ENCODE assay signal across 13 mouse cellular contexts in the genomic region with DNA sequence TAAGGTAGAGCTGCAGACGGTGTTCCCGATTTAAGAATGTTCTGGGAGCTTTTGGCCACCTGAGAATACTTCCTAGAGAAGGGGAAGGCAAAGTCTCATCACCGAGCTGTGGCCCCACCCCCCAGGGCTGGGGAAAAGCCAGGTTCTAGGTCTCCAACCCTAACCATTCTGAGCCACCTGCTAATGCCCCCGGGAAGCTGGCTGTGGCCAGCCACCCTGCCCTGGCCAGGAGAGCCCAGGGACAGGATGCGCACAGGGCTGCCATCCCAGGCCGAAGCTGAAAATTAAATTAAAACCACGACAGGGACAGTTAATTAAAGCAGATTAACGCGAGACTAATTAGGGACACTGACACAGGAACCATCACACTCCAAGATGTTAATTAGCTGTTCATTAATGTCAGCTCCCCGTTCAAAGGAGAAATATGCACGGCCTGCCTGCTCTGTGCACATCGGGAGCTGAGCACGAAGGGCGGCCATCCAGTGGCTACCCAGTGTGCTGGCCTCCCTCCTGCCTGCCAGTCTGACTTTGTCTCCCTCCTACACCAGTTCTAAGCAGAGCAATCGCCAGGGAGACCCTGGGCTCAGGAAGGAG.
DNase-seq lines count a peak whose midpoint lies in the region; ATAC-seq lines count a peak whose summit lies in the region.
"Had no signal": no experiment of that assay in that cellular context is flagged by ENCODE, and none has a peak within 500 bp of the region (broad histone marks: within the 10 kb centered on the region; RNA-seq: fewer than 3 reads in every experiment).

No protein-coding gene starts in this region.

- peaks cover 3% of the 10 kb centered on the region; the same call in 1 of the 2 replicates for H3K36me3 ChIP-seq in limb, embryonic 13.5 days
- peaks cover 5% of the 10 kb centered on the region; the same call in 1 of the 2 replicates for H3K36me3 ChIP-seq in limb, embryonic 10.5 days
- H3K36me3 ChIP-seq in forebrain, embryonic 12.5 days (replicated peaks): peaks cover 12% of the 10 kb centered on the region; the same call in 1 of the 2 replicates
- H3K36me3 ChIP-seq in intestine, embryonic 15.5 days: no peaks in the 10 kb centered on the region
- no peaks in the 10 kb centered on the region for H3K36me3 ChIP-seq in neural tube, embryonic 15.5 days
- H3K36me3 ChIP-seq: liver, embryonic 15.5 days had no signal

- no peak overlapping the region for H3K27ac ChIP-seq in limb, embryonic 13.5 days
- no peak overlapping the region for H3K27ac ChIP-seq in limb, embryonic 10.5 days
- peak overlapping the region; percentile 83 for H3K27ac ChIP-seq in forebrain, embryonic 12.5 days
- H3K27ac ChIP-seq in intestine, embryonic 15.5 days: peak overlapping the region; percentile 88
- 0 out of 2 replicates have a peak overlapping the region, but pooled peaks have one; percentile 8 for H3K27ac ChIP-seq in neural tube, embryonic 15.5 days (replicated peaks)
- H3K27ac ChIP-seq: liver, embryonic 15.5 days; macrophage had no signal

- no peak overlapping the region for H3K4me2 ChIP-seq in limb, embryonic 13.5 days (replicated peaks)
- peak overlapping the region; percentile 25 for H3K4me2 ChIP-seq in forebrain, embryonic 12.5 days
- no peak overlapping the region for H3K4me2 ChIP-seq in intestine, embryonic 15.5 days (replicated peaks)
- no peak overlapping the region for H3K4me2 ChIP-seq in neural tube, embryonic 15.5 days
- H3K4me2 ChIP-seq: liver, embryonic 15.5 days had no signal

- peaks cover 47% of the 10 kb centered on the region for H3K4me1 ChIP-seq in limb, embryonic 13.5 days
- peaks cover 74% of the 10 kb centered on the region for H3K4me1 ChIP-seq in limb, embryonic 10.5 days
- peaks cover 86% of the 10 kb centered on the region for H3K4me1 ChIP-seq in forebrain, embryonic 12.5 days
- H3K4me1 ChIP-seq in intestine, embryonic 15.5 days (replicated peaks): peaks cover 56% of the 10 kb centered on the region
- peaks cover 67% of the 10 kb centered on the region for H3K4me1 ChIP-seq in neural tube, embryonic 15.5 days
- H3K4me1 ChIP-seq: liver, embryonic 15.5 days had no signal

- DNase-seq in limb, embryonic 10.5 days (ENCODE audit: low spot score): no peak
- DNase-seq in urinary bladder, postnatal 36 days (ENCODE audit: low spot score in 2 of 2): no peak
- no peak for DNase-seq in embryo, embryonic 9.5 days (ENCODE audit: extremely low spot score)
- DNase-seq: adrenal gland, postnatal 36 days; heart, adult 11 months; right cerebral cortex, adult 18-20 months; thymus, postnatal 14 days had no signal

- 61% methylated on average over 15 of the region's 15 CpGs for WGBS in limb, embryonic 13.5 days
- 66% methylated on average over 15 of the region's 15 CpGs for WGBS in limb, embryonic 10.5 days
- WGBS in forebrain, embryonic 12.5 days: 25% methylated on average over 15 of the region's 15 CpGs
- 72% methylated on average over 15 of the region's 15 CpGs for WGBS in intestine, embryonic 15.5 days
- 29% methylated on average over 15 of the region's 15 CpGs for WGBS in neural tube, embryonic 15.5 days

- no peaks in the 10 kb centered on the region for H3K27me3 ChIP-seq in limb, embryonic 13.5 days
- no peaks in the 10 kb centered on the region for H3K27me3 ChIP-seq in limb, embryonic 10.5 days (ENCODE audit: low read depth, poor library complexity, severe bottlenecking)
- no peaks in the 10 kb centered on the region for H3K27me3 ChIP-seq in forebrain, embryonic 12.5 days
- no peaks in the 10 kb centered on the region for H3K27me3 ChIP-seq in intestine, embryonic 15.5 days (replicated peaks)
- no peaks in the 10 kb centered on the region for H3K27me3 ChIP-seq in neural tube, embryonic 15.5 days (replicated peaks)
- H3K27me3 ChIP-seq: liver, embryonic 15.5 days had no signal

- ATAC-seq in limb, embryonic 13.5 days (ENCODE audit: low FRiP score, low read depth): no peak
- peak; percentile 48; the same call in 1 of the 2 replicates for ATAC-seq in forebrain, embryonic 12.5 days (ENCODE audit: low FRiP score)
- ATAC-seq in intestine, embryonic 15.5 days: no peak
- ATAC-seq in neural tube, embryonic 15.5 days (ENCODE audit: low FRiP score): no peak

- H3K4me3 ChIP-seq in limb, embryonic 13.5 days: no peak overlapping the region
- no peak overlapping the region for H3K4me3 ChIP-seq in limb, embryonic 10.5 days
- H3K4me3 ChIP-seq in forebrain, embryonic 12.5 days (replicated peaks): no peak overlapping the region
- no peak overlapping the region for H3K4me3 ChIP-seq in intestine, embryonic 15.5 days (replicated peaks)
- H3K4me3 ChIP-seq in neural tube, embryonic 15.5 days (replicated peaks): no peak overlapping the region
- H3K4me3 ChIP-seq: liver, embryonic 15.5 days had no signal

- no peaks in the 10 kb centered on the region for H3K9me3 ChIP-seq in limb, embryonic 13.5 days
- no peaks in the 10 kb centered on the region for H3K9me3 ChIP-seq in limb, embryonic 10.5 days (replicated peaks)
- no peaks in the 10 kb centered on the region for H3K9me3 ChIP-seq in forebrain, embryonic 12.5 days
- H3K9me3 ChIP-seq in intestine, embryonic 15.5 days: no peaks in the 10 kb centered on the region
- H3K9me3 ChIP-seq in neural tube, embryonic 15.5 days (replicated peaks): no peaks in the 10 kb centered on the region
- H3K9me3 ChIP-seq: liver, embryonic 15.5 days had no signal

- H3K9ac ChIP-seq in limb, embryonic 13.5 days: peak overlapping the region; percentile 50; the same call in 1 of the 2 replicates
- H3K9ac ChIP-seq in forebrain, embryonic 12.5 days: peak overlapping the region; percentile 21; the same call in 1 of the 2 replicates
- no peak overlapping the region; the same call in 1 of the 2 replicates for H3K9ac ChIP-seq in intestine, embryonic 15.5 days
- no peak overlapping the region; the same call in 1 of the 2 replicates for H3K9ac ChIP-seq in neural tube, embryonic 15.5 days (replicated peaks)
- H3K9ac ChIP-seq: liver, embryonic 15.5 days had no signal

Comparison
In these comparisons a context has a peak if more than half of its experiments do, and no peak if none do; other contexts are left out.
1. H3K27ac ChIP-seq: peak in forebrain, embryonic 12.5 days (single experiment), intestine, embryonic 15.5 days (single experiment) and neural tube, embryonic 15.5 days (single experiment); none in limb, embryonic 13.5 days (single experiment) and limb, embryonic 10.5 days (single experiment).
2. H3K9ac ChIP-seq: peak in limb, embryonic 13.5 days (single experiment) and forebrain, embryonic 12.5 days (single experiment); none in intestine, embryonic 15.5 days (single experiment) and neural tube, embryonic 15.5 days (single experiment).